Mouse (Mus musculus) midbrain, embryonic 10.5 days (tissue): ENCODE results near the gene Btn2a2. TPM values are rescaled to one million over a fixed set of nuclear protein-coding genes. Genes with fewer than 3 reads are reported as not detected.

Source experiments
- DNase-seq: peaks from one replicate; pipeline ENCODE4 v3.0.0-alpha.2; 2017; ENCODE audit warnings: low spot score
- H3K27ac ChIP-seq: fragments of 300-500 bp; sonication (generic); replicated peaks from 2 replicates; pipeline ENCODE4 v1.5.1; 2016; ENCODE audit warnings: mild to moderate bottlenecking
- H3K27me3 ChIP-seq: fragments of 300-500 bp; sonication (generic); 2 replicates; pipeline ENCODE4 v1.6.1; 2016; ENCODE audit warnings: low read depth, mild to moderate bottlenecking; ENCODE audit not compliant: poor library complexity, severe bottlenecking
- H3K36me3 ChIP-seq: fragments of 300-500 bp; sonication (generic); 2 replicates; pipeline ENCODE4 v1.6.1; 2016; ENCODE audit warnings: mild to moderate bottlenecking, moderate library complexity
- H3K4me1 ChIP-seq: fragments of 300-500 bp; sonication (generic); 2 replicates; pipeline ENCODE4 v1.6.1; 2016
- H3K4me3 ChIP-seq: fragments of 300-500 bp; sonication (generic); 2 replicates; pipeline ENCODE4 v1.5.1; 2016; ENCODE audit warnings: mild to moderate bottlenecking, moderate library complexity
- H3K9me3 ChIP-seq: fragments of 300-500 bp; sonication (generic); replicated peaks from 2 replicates; pipeline ENCODE4 v1.6.1; 2016; ENCODE audit warnings: mild to moderate bottlenecking
- WGBS: fragments of 180-500 bp; shearing (Covaris S2); methylation state at CpG from one replicate; pipeline ENCODE4 v1.1.7; 2016; 5-methylcytosine and 5-hydroxymethylcytosine counted together
- polyA plus RNA-seq: library from polyadenylated mRNA; unstranded; fragments of >200 nt; fragmentation: Nextera tagmentation; extraction: Ambion mirVana; gene quantifications from 2 replicates; pipeline ENCODE4 v1.2.1, GENCODE M21; 2016

Btn2a2 gene
- polyA plus RNA-seq, 1 experiment from 2014 or later, result 0.38 TPM

GRCm38 (mm10) chr13:23500424-23501200 lies 12.0 kb upstream of the Btn2a2 start:
- WGBS, result under 1% methylated on average over 17 of the region's 17 CpGs
- H3K4me1 ChIP-seq, result peaks cover 53% of the 10 kb centered on the region

GRCm38 (mm10) chr13:23499943-23500342 lies 11.3 kb upstream of the Btn2a2 start:
- no peaks in the 10 kb centered on the region for H3K36me3 ChIP-seq
- H3K9me3 ChIP-seq, result no peaks in the 10 kb centered on the region
- no peaks in the 10 kb centered on the region for H3K27me3 ChIP-seq
- peaks cover 46% of the 10 kb centered on the region for H3K4me1 ChIP-seq
- under 1% methylated on average over 7 of the region's 7 CpGs for WGBS
- peak overlapping the region; percentile 5; the same call in 1 of the 2 replicates for H3K4me3 ChIP-seq
- H3K27ac ChIP-seq, result no peak overlapping the region
- DNase-seq, result no peak

More at GRCm38 (mm10) chr13:23500424-23501200, 12.0 kb upstream of the Btn2a2 start:
- Histone ChIP-seq H3K36me3 (no peaks in the 10 kb centered on the region), H3K27me3 (no peaks in the 10 kb centered on the region), H3K9me3 (no peaks in the 10 kb centered on the region), H3K4me3 (peak overlapping the region; percentile 45), H3K27ac (no peak overlapping the region)
- peak; percentile 82 for DNase-seq

- Histone ChIP-seq H3K4me1 (peaks cover 38% of the 10 kb centered on the region), H3K4me3 (peak overlapping the region; percentile 53), H3K9me3 (no peaks in the 10 kb centered on the region), H3K27ac (no peak overlapping the region), H3K27me3 (0 out of 2 replicates have a peak, but pooled peaks cover 2% of the 10 kb centered on the region), H3K36me3 (no peaks in the 10 kb centered on the region)
- DNase-seq, result no peak
- WGBS, result 6% methylated on average over 10 of the region's 10 CpGs
Measured at GRCm38 (mm10) chr13:23498653-23499052, 10.0 kb upstream of the Btn2a2 start.

GRCm38 (mm10) chr13:23497656-23498321 lies 9.1 kb upstream of the Btn2a2 start:
- Histone ChIP-seq H3K4me1 (peaks cover 33% of the 10 kb centered on the region), H3K27ac (no peak overlapping the region; the same call in 1 of the 2 replicates), H3K9me3 (no peaks in the 10 kb centered on the region), H3K4me3 (peak overlapping the region; percentile 53), H3K27me3 (peaks cover 7% of the 10 kb centered on the region; the same call in 1 of the 2 replicates), H3K36me3 (no peaks in the 10 kb centered on the region)
- under 1% methylated on average over 19 of the region's 19 CpGs for WGBS
- DNase-seq, result peak; percentile 76

GRCm38 (mm10) chr13:23495526-23495925 lies 6.9 kb upstream of the Btn2a2 start:
- peaks cover 9% of the 10 kb centered on the region; the same call in 1 of the 2 replicates for H3K27me3 ChIP-seq
- peaks cover 33% of the 10 kb centered on the region for H3K4me1 ChIP-seq
- no peak overlapping the region for H3K4me3 ChIP-seq
- DNase-seq, result no peak
- H3K27ac ChIP-seq, result no peak overlapping the region
- H3K9me3 ChIP-seq, result no peaks in the 10 kb centered on the region
- WGBS, result 73% methylated on average over 6 of the region's 6 CpGs
- H3K36me3 ChIP-seq, result no peaks in the 10 kb centered on the region

GRCm38 (mm10) chr13:23491990-23492389 lies 3.3 kb upstream of the Btn2a2 start:
- Histone ChIP-seq H3K36me3 (no peaks in the 10 kb centered on the region), H3K27ac (0 out of 2 replicates have a peak overlapping the region, but pooled peaks have one; percentile 4), H3K27me3 (peaks cover 22% of the 10 kb centered on the region), H3K4me1 (peaks cover 26% of the 10 kb centered on the region), H3K9me3 (no peaks in the 10 kb centered on the region), H3K4me3 (peak overlapping the region; percentile 43)
- no peak for DNase-seq
- WGBS, result 5% methylated on average over 14 of the region's 14 CpGs

- 16% methylated on average over 1 of the region's 1 CpGs for WGBS
Measured at GRCm38 (mm10) chr13:23491263-23491662, 2.6 kb upstream of the Btn2a2 start.

GRCm38 (mm10) chr13:23490863-23491262 lies 2.2 kb upstream of the Btn2a2 start:
- H3K4me1 ChIP-seq, result peaks cover 26% of the 10 kb centered on the region
- no peak for DNase-seq
- no peak overlapping the region for H3K4me3 ChIP-seq
- no peak overlapping the region for H3K27ac ChIP-seq
- H3K9me3 ChIP-seq, result no peaks in the 10 kb centered on the region
- 92% methylated on average over 1 of the region's 1 CpGs for WGBS
- H3K27me3 ChIP-seq, result peaks cover 25% of the 10 kb centered on the region
- no peaks in the 10 kb centered on the region for H3K36me3 ChIP-seq

More at GRCm38 (mm10) chr13:23491263-23491662, 2.6 kb upstream of the Btn2a2 start:
- Histone ChIP-seq H3K4me3 (no peak overlapping the region), H3K36me3 (no peaks in the 10 kb centered on the region), H3K9me3 (no peaks in the 10 kb centered on the region), H3K27me3 (peaks cover 25% of the 10 kb centered on the region), H3K4me1 (peaks cover 26% of the 10 kb centered on the region), H3K27ac (no peak overlapping the region)
- no peak for DNase-seq

GRCm38 (mm10) chr13:23485271-23485670 lies 3.4 kb downstream of the Btn2a2 start:
- WGBS, result 51% methylated on average over 5 of the region's 5 CpGs
- Histone ChIP-seq H3K4me3 (no peak overlapping the region), H3K9me3 (no peaks in the 10 kb centered on the region), H3K4me1 (peaks cover 14% of the 10 kb centered on the region), H3K36me3 (no peaks in the 10 kb centered on the region), H3K27ac (no peak overlapping the region), H3K27me3 (peaks cover 16% of the 10 kb centered on the region; the same call in 1 of the 2 replicates)
- DNase-seq, result no peak

GRCm38 (mm10) chr13:23483153-23483552 lies 5.5 kb downstream of the Btn2a2 start:
- Histone ChIP-seq H3K27ac (no peak overlapping the region), H3K4me1 (peaks cover 5% of the 10 kb centered on the region), H3K36me3 (no peaks in the 10 kb centered on the region), H3K9me3 (no peaks in the 10 kb centered on the region), H3K4me3 (no peak overlapping the region), H3K27me3 (peaks cover 13% of the 10 kb centered on the region; the same call in 1 of the 2 replicates)
- no peak for DNase-seq
- 79% methylated on average over 2 of the region's 2 CpGs for WGBS

GRCm38 (mm10) chr13:23475658-23476057 lies 13.0 kb downstream of the Btn2a2 start:
- Histone ChIP-seq H3K4me3 (0 out of 2 replicates have a peak overlapping the region, but pooled peaks have one; percentile 25), H3K4me1 (peaks cover 11% of the 10 kb centered on the region), H3K9me3 (no peaks in the 10 kb centered on the region), H3K27ac (peak overlapping the region; percentile 80), H3K36me3 (no peaks in the 10 kb centered on the region), H3K27me3 (no peaks in the 10 kb centered on the region)
- DNase-seq, result no peak
- 17% methylated on average over 2 of the region's 2 CpGs for WGBS

- Histone ChIP-seq H3K4me3 (0 out of 2 replicates have a peak overlapping the region, but pooled peaks have one; percentile 5), H3K4me1 (peaks cover 27% of the 10 kb centered on the region)
- WGBS, result 1% methylated on average over 9 of the region's 9 CpGs
Measured at GRCm38 (mm10) chr13:23466911-23467310, 21.7 kb downstream of the Btn2a2 start.

More at GRCm38 (mm10) chr13:23466911-23467310, 21.7 kb downstream of the Btn2a2 start:
- no peak overlapping the region for H3K27ac ChIP-seq
- H3K36me3 ChIP-seq, result no peaks in the 10 kb centered on the region
- no peaks in the 10 kb centered on the region for H3K9me3 ChIP-seq
- H3K27me3 ChIP-seq, result peaks cover 6% of the 10 kb centered on the region
- DNase-seq, result peak; percentile 83
